Mouse (Mus musculus): ENCODE results near the gene Rhbdd1. TPM values are rescaled to one million over a fixed set of nuclear protein-coding genes. Genes with fewer than 3 reads are reported as not detected.

Gene Rhbdd1
- total RNA-seq, 1 experiment from 2014 or later: 35.8 TPM

- no peak for DNase-seq
Measured at GRCm38 (mm10) chr1:82482371-82482770, 166.1 kb downstream of the Rhbdd1 start.

GRCm38 (mm10) chr1:82486371-82486770 is 170.1 kb downstream of the Rhbdd1 start:
- no peak for DNase-seq

- DNase-seq: no peak
Measured at GRCm38 (mm10) chr1:82491954-82492353, 175.7 kb downstream of the Rhbdd1 start.

Small RNA genes lying within 50 kb of the gene (microRNA-seq; reads per million reads assigned to microRNA genes)
- gene Gm22112: 0 reads per million in 2 experiments

Other genes starting within 250 kb of the Rhbdd1 start
- not detected in 2 replicates for gene Gm9747, start 83.3 kb upstream of the Rhbdd1 start, total RNA-seq (2021)
- gene Irs1, start 25.0 kb upstream of the Rhbdd1 start, total RNA-seq (2021): 15.7 and 17.9 TPM in 2 replicates